Mouse (Mus musculus) neural tube, embryonic 15.5 days (tissue): ENCODE measurements at regions not wholly inside any gene's neighbourhood (a gene's known extent, or its start where the extent isn't known, plus 50 kb on each side); places are given as distances from the start of the nearest gene placed in this dataset.

ENCODE experiments used
- ATAC-seq: fragments of 200-750 bp; cut with Nextera tagmentation; 2 replicates; pipeline ENCODE4 v1.8.0; 2017; ENCODE audit warnings: mild to moderate bottlenecking, moderate TSS enrichment, moderate library complexity; ENCODE audit not compliant: low FRiP score
- H3K27ac ChIP-seq: fragments of 300-500 bp; sonication (generic); replicated peaks from 2 replicates; pipeline ENCODE4 v1.5.1; 2015; ENCODE audit warnings: mild to moderate bottlenecking, inconsistent platforms
- H3K27me3 ChIP-seq: fragments of 300-500 bp; sonication (generic); replicated peaks from 2 replicates; pipeline ENCODE4 v1.6.1; 2015; ENCODE audit warnings: inconsistent platforms
- H3K36me3 ChIP-seq: fragments of 300-500 bp; sonication (generic); 2 replicates; pipeline ENCODE4 v1.6.1; 2015; ENCODE audit warnings: inconsistent platforms
- H3K4me1 ChIP-seq: fragments of 300-500 bp; sonication (generic); 2 replicates; pipeline ENCODE4 v1.6.1; 2015; ENCODE audit warnings: inconsistent platforms
- H3K4me2 ChIP-seq: fragments of 300-500 bp; sonication (generic); 2 replicates; pipeline ENCODE4 v1.6.1; 2015; ENCODE audit warnings: inconsistent platforms, mild to moderate bottlenecking, moderate library complexity
- H3K4me3 ChIP-seq: fragments of 300-500 bp; sonication (generic); replicated peaks from 2 replicates; pipeline ENCODE4 v1.5.1; 2015; ENCODE audit warnings: mild to moderate bottlenecking, inconsistent platforms
- H3K9ac ChIP-seq: fragments of 300-500 bp; sonication (generic); replicated peaks from 2 replicates; pipeline ENCODE4 v1.6.1; 2015; ENCODE audit warnings: mild to moderate bottlenecking, inconsistent platforms
- H3K9me3 ChIP-seq: fragments of 300-500 bp; sonication (generic); replicated peaks from 2 replicates; pipeline ENCODE4 v1.6.1; 2016; ENCODE audit warnings: inconsistent platforms
- WGBS: fragments of 180-500 bp; shearing (Covaris S2); methylation state at CpG from one replicate; pipeline ENCODE4 v1.1.7; 2015; ENCODE audit warnings: mixed read lengths; 5-methylcytosine and 5-hydroxymethylcytosine counted together

DNA sequence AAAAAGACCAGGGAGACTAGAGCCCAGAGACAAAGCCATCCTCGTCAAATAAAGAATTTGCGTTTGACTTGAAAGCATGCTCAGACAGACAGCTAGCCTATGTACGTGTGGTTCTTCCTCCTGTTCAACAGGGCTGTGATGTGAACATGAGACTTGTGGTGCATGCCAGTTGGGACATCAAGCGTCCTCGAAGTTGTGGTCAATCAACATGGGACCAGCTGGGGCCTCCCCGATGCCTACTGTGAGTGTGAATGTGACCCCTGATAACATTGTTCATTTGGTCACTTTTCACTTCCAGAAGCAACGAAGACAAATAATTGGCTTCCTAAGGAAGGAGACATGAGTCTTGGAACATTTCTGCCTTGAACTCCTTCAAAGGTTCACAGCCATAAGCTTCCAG, 79.8 kb upstream of the Kdr start:
- H3K4me2 ChIP-seq = no peak overlapping the region
- ATAC-seq = no peak
- H3K4me3 ChIP-seq = no peak overlapping the region
- no peaks in the 10 kb centered on the region for H3K27me3 ChIP-seq
- no peak overlapping the region for H3K27ac ChIP-seq
- no peaks in the 10 kb centered on the region for H3K9me3 ChIP-seq
- no peaks in the 10 kb centered on the region for H3K4me1 ChIP-seq
- no peak overlapping the region for H3K9ac ChIP-seq
- H3K36me3 ChIP-seq = no peaks in the 10 kb centered on the region
- 83% methylated on average over 7 of the region's 7 CpGs for WGBS

- Histone ChIP-seq H3K4me2 (no peak overlapping the region), H3K9ac (no peak overlapping the region), H3K4me3 (no peak overlapping the region), H3K27me3 (no peaks in the 10 kb centered on the region), H3K36me3 (no peaks in the 10 kb centered on the region), H3K4me1 (no peaks in the 10 kb centered on the region), H3K9me3 (no peaks in the 10 kb centered on the region), H3K27ac (no peak overlapping the region)
- WGBS = 63% methylated on average over 2 of the region's 2 CpGs
- no peak for ATAC-seq
Observed at GRCm38 (mm10) chr5:76055849-76056248, 77.6 kb upstream of the Kdr start.

DNA sequence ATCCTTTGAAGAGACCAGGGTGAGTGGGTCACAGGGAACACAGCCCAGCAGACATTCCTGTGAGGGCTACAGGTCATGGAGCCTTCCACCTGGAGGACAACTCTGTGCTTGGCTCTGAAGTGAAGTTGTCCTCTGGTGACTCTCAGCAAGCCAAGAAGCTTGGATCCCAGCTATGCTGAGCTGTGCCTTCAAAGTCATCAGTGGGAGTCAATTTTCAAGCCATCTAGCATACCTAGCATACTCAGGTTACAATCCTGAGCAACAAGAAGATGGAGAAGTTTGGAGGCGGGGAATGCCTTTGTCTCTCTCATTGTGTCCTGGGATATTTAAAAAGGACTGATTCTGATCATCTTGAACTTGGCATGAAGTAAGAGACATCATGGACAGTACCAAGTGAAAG, 74.5 kb upstream of the Kdr start:
- H3K9ac ChIP-seq = no peak overlapping the region
- WGBS = 93% methylated on average over 1 of the region's 1 CpGs
- H3K4me1 ChIP-seq = no peaks in the 10 kb centered on the region
- ATAC-seq = no peak
- no peaks in the 10 kb centered on the region for H3K9me3 ChIP-seq
- H3K27me3 ChIP-seq = no peaks in the 10 kb centered on the region
- H3K36me3 ChIP-seq = no peaks in the 10 kb centered on the region
- no peak overlapping the region for H3K4me3 ChIP-seq
- no peak overlapping the region for H3K4me2 ChIP-seq
- H3K27ac ChIP-seq = no peak overlapping the region

DNA sequence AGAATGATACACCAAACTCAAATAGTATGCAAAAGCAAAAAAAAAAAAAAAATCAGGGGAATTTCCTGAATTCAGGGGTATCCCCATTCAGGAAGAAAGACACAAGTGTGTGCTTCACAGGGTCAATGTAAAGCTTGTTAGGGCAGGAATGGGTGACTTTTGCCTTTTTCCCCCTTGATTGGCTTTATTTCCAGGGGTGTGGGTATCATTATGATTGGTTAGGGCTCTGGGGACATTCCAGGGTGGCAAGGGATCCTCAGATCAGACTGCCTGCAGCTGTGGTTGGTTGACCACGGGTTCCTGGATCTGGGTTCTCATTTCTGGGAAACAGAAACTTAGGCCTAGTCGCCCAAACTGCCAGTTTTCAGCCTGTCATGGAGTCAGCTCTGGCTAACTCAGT, 73.4 kb upstream of the Kdr start:
- H3K4me1 ChIP-seq = no peaks in the 10 kb centered on the region
- ATAC-seq = no peak
- H3K9ac ChIP-seq = no peak overlapping the region
- no peak overlapping the region for H3K27ac ChIP-seq
- no peaks in the 10 kb centered on the region for H3K36me3 ChIP-seq
- no peaks in the 10 kb centered on the region for H3K9me3 ChIP-seq
- H3K27me3 ChIP-seq = no peaks in the 10 kb centered on the region
- WGBS = 81% methylated on average over 2 of the region's 2 CpGs
- H3K4me2 ChIP-seq = no peak overlapping the region
- no peak overlapping the region for H3K4me3 ChIP-seq

- Histone ChIP-seq H3K4me1 (no peaks in the 10 kb centered on the region), H3K4me2 (no peak overlapping the region), H3K36me3 (no peaks in the 10 kb centered on the region), H3K27me3 (no peaks in the 10 kb centered on the region), H3K4me3 (no peak overlapping the region), H3K9ac (no peak overlapping the region), H3K27ac (no peak overlapping the region), H3K9me3 (no peaks in the 10 kb centered on the region)
- 89% methylated on average over 9 of the region's 9 CpGs for WGBS
- no peak for ATAC-seq
Observed at GRCm38 (mm10) chr5:76048103-76048874, 70.0 kb upstream of the Kdr start.

DNA sequence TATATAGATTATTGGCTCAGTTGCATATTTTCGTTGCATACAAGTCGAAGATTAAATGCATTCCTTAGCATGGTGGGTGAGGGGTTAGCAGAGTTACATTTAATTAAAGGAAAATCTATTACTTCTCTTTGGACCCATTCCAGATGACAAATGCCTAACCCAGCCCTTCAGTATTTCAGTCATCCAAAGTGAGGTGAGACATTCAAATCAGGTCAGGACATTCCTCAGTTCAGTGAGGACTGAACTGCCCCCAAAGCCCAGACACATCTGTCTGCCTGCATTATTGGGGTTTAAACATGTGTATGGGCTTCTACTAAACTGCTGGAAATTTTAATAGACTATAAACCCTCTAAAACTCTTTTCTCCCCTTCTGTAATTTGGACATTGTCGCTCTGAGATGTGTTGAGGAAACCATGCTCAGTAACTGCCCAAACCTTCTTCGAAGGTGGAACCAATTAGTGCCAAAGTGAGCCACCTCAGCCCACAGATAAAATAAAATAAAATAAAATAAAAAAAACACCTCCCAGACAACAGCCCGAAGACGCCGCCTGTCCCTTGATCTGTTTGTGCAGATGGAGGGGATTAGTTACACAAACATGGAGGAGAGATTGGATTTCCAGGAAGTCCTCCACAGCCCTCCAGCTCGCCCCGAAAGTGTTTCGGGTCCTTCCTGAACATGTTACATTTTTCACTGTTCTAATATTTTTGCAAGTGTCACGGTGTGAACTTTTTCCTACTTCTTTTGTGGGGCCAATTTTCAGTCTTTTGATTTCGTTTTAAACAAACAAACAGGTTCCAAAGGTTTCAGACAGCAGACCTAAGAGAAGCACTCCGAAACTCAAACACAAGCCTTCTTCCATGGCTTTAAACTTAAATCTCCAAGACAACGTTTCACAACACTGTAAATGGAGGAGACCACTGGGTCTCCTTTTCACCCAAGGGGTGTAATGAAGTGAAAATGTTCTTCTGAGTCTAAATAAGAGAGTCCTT, 65.6 kb upstream of the Kdr start:
- Histone ChIP-seq H3K9ac (no peak overlapping the region), H3K27ac (no peak overlapping the region), H3K27me3 (no peaks in the 10 kb centered on the region), H3K9me3 (no peaks in the 10 kb centered on the region; the same call in 1 of the 2 replicates), H3K36me3 (no peaks in the 10 kb centered on the region), H3K4me1 (no peaks in the 10 kb centered on the region), H3K4me2 (no peak overlapping the region), H3K4me3 (no peak overlapping the region)
- WGBS = 82% methylated on average over 14 of the region's 14 CpGs
- no peak for ATAC-seq

- ATAC-seq = no peak
- 73% methylated on average over 10 of the region's 10 CpGs for WGBS
- no peak overlapping the region for H3K9ac ChIP-seq
- no peaks in the 10 kb centered on the region for H3K27me3 ChIP-seq
- H3K36me3 ChIP-seq = no peaks in the 10 kb centered on the region
- no peaks in the 10 kb centered on the region for H3K4me1 ChIP-seq
- H3K9me3 ChIP-seq = peaks cover 4% of the 10 kb centered on the region; the same call in 1 of the 2 replicates
- no peak overlapping the region for H3K4me2 ChIP-seq
- H3K4me3 ChIP-seq = no peak overlapping the region
- no peak overlapping the region for H3K27ac ChIP-seq
Observed at GRCm38 (mm10) chr5:76040454-76041203, 62.4 kb upstream of the Kdr start.

GRCm38 (mm10) chr5:76028729-76029128, 50.5 kb upstream of the Kdr start:
- Histone ChIP-seq H3K4me1 (no peaks in the 10 kb centered on the region), H3K27ac (no peak overlapping the region), H3K27me3 (no peaks in the 10 kb centered on the region), H3K4me3 (no peak overlapping the region), H3K9me3 (no peaks in the 10 kb centered on the region), H3K9ac (no peak overlapping the region), H3K4me2 (no peak overlapping the region), H3K36me3 (no peaks in the 10 kb centered on the region)
- WGBS = 30% methylated on average over 4 of the region's 4 CpGs
- no peak for ATAC-seq
